Mouse (Mus musculus) ES-E14 (cell line): ENCODE data around the gene Ykt6.

Source experiments
- HCFC1 ChIP-seq: IDR thresholded peaks from 2 replicates; pipeline ENCODE4 v1.6.1; 2012; ENCODE audit warnings: low read length, inconsistent platforms, borderline replicate concordance; ENCODE audit not compliant: insufficient read depth
- ZC3H11A ChIP-seq: IDR thresholded peaks from 2 replicates; pipeline ENCODE4 v1.6.1; 2012; ENCODE audit warnings: low read depth, mild to moderate bottlenecking, inconsistent platforms, low read length, borderline replicate concordance
- ZNF384 ChIP-seq: IDR thresholded peaks from 2 replicates; pipeline ENCODE4 v1.6.1; 2012; ENCODE audit warnings: low read depth, low read length, inconsistent platforms

GRCm38 (mm10) chr11:5955546-5956276 lies at the start of gene Ykt6:
- TF ChIP-seq ZNF384 (no peak), HCFC1 (no peak; the same call in 1 of the 2 replicates), ZC3H11A (no peak)
